Mouse (Mus musculus) cerebral cortex, adult 2 months (tissue): Measurements from ENCODE around the gene Nup98.

Experiments
- WGBS: fragments of 180-500 bp; shearing (Covaris S2); methylation state at CpG from one replicate; pipeline ENCODE4 v1.1.7; 2018; 5-methylcytosine and 5-hydroxymethylcytosine counted together

The Nup98 gene

DNA sequence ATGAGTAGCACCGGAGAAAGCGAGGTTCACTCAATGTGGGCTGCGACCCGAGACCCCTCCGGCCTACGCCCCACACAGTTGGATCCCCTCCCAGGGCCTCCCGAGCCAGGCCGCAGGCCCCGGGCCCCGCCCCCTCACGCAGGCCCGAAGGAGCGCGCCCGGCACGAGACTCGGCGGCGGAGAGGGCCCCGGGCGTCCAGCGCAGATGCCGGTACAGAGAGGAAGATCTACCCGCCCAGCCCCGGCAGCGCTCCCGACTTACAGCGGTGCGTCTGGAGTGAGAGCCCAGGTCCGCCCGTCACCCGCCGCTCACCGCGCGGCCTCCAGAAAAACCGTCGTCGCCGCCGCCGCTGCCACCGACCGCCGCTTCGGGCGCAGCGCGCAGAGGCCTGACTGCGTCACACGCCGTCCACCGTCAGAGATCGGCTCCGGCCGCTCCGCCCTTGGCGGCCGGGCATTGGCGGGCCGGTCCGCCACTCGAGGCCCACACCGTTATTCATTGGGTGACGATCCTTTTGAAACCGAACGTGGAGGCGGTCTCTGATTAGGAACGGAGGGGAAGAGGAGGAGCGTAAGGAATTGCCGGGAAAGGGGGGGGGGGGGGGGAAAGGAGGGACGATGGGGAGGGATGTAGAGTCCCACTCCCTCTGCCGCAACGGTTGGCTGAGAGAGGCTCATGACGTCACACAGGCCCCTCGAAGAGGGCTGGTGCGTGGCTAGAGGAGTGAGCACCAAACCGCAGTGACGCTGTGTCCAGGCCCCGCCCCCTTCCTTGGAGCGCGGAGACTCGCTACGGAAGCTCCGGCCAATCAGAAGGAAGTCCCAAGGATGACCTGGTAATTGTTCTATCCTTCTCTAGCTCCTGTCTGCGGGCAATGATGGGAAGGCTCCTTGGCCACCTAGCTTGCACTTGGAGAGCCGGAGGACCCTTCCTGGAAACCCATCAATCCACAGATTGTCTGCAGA lies at the start of gene Nup98, which contains the start of gene Pgap2:
TSS of gene Nup98 (minus strand) at position 421 of the 966 bp plus-strand sequence.
TSS of gene Pgap2 (plus strand) at position 453 of the 966 bp plus-strand sequence.
- under 1% methylated on average over 81 of the region's 87 CpGs for WGBS

DNA sequence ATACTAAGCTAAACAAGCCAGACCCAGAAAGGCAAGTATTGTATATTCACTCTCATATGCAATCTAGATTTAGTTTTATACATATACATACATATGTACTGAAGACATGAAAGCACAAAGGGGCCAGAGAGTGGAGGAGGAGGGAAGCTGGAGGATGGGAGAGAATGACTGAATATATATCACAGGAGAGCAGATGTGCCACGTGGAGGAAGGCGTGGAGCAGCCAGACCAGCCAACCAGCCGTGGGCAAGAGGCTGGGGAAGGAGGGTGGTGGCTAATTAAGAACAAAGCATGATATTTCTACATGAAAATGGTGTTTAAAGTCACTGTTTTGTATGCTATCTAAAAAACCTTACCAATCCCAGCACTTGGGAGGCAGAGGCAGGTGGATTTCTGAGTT lies 48.8 kb upstream of the Nup98 start:
- WGBS = 63% methylated on average over 3 of the region's 3 CpGs

DNA sequence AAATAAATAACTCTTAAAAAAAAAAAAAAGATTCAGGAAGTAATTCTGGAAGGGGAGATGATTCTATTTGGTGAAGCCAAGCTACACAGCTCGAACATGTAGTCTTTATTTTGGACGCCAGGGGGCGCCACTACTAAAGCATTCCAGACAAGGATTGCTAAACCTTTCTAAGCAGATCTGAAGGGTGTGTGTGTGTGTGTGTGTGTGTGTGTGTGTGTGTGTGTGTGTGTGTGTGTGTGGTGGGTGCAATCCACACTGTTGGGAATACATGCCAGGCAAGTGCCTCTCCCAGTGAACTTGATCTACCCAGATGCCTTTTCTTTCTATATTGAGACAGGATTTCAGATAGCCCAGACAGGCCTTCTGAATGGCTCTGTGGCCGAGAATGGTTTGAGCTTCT lies 48.2 kb upstream of the Nup98 start:
- 15% methylated on average over 4 of the region's 4 CpGs for WGBS

DNA sequence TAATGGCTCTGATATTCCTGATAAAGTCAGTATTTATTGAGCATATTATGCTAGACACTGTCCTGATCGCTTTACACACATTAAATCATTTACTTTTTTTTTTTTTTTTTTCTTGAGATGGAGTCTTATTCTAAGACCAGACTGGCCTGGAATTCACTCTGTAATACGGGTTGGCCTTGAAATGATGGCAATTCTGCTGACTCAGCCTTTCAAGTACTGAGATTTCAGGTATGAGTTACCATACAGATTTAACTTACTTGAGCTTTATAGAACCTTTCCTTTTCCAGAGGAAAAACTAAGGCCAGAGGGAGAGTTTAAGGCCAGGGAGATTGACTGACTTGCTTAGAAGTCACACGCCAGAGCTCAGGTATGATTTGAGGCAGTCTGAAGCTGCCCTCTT lies 46.7 kb upstream of the Nup98 start:
- WGBS = 92% methylated on average over 3 of the region's 3 CpGs

DNA sequence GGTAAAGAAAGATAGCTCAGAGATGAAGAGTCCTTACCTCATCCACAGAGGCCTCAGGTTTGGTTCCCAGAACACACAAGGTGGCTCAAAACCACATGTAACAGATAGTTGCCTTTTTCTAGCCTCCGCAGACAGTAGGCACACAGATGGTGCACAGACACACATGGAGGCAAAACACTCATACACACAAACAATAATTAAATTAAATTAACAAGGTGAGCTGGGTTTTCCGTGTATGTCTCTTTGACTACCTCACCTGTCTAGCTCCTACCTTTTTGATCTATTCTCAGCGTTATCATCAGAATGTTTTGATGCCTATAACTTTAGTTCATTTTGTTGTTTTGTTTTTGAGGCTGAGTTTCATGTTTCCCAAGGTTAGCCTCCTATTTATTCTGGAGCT lies 46.0 kb upstream of the Nup98 start, which contains the start of gene Rhog:
TSS of gene Rhog (minus strand) at position 101 of the 400 bp plus-strand sequence.
- 94% methylated on average over 3 of the region's 3 CpGs for WGBS

DNA sequence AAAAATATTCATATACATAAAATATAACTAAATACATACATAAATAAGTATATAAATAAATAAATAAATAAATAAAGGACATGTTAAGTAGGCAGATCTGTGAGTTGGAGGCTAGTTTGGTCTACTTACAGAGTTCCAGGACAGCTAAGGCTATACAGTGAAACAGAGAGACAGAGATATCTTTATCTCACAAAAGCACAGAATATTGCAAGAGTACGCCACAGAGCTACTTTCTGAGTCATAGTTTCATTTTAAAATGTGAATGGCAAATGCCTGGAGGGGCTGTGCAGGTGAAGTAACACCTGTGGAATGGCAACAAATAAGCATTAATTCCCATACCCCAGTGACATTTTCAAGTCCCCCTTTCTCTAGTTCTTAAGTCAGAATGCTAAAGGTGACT lies 43.7 kb upstream of the Nup98 start:
- WGBS = 77% methylated on average over 1 of the region's 1 CpGs

DNA sequence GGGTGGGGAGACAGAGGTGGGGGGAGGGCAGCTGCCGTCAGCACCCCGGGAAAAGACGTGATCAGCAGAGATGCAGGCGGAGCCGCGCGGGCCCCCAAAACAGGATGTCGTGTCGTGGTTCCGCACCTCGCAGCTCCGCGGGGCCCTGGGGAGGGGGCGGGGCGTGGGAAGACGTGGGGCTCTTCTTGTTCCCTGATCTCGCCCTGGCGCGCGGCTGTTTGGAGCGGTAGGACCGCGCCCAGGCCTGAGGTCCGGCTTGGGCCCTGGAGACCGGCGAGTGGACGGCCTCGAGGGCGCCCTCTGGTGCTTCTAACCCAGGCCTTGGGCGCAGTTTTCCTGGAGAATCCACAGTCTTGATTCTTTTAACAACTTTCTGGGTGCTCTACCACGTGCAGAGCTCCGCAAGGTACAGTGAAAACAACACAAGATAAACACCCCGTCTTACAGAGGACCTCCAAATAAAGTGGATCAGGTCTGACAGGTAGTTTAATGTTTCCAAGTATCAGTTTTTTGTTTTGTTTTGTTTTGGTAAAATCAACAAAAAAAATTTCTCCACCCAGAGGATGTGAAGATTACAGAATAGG lies 40.7 kb upstream of the Nup98 start:
- WGBS = under 1% methylated on average over 33 of the region's 33 CpGs

DNA sequence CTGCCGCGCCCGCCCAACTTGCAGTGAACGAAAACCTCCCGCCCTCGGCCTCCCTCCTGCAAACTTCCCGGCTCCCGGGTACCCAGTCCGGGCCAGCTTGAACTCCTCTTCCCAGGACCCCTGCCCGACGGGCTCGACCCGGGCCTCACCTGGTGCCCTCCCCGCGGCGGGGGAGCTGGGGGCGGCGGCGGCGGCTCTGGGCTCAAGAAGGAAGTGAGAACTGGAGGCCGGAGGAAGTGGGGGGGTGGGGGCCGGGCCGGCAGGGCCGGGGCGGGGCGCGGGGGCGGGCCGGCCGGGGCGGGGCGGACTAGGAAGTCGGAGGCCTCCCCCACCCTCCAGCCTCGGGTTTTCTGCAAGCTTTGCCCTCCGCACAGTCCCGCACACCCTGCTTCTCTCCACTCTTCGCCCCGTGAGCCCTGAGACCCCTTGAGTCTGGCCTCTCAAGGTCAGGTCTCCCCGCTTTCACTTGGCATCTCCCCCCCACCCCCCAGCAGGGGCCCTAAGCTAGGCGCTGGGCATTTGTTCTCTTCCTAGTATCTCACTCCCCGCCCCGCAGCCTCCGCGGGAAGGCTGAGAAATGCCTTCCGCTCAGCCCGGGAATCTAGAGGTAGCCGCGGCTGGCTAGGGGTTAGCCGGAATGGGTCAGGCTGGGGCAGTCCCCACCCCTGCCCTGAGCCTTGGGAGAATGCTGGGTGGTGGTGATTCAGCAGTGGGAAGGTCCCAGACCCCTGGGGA lies 40.1 kb upstream of the Nup98 start:
- under 1% methylated on average over 34 of the region's 49 CpGs for WGBS

DNA sequence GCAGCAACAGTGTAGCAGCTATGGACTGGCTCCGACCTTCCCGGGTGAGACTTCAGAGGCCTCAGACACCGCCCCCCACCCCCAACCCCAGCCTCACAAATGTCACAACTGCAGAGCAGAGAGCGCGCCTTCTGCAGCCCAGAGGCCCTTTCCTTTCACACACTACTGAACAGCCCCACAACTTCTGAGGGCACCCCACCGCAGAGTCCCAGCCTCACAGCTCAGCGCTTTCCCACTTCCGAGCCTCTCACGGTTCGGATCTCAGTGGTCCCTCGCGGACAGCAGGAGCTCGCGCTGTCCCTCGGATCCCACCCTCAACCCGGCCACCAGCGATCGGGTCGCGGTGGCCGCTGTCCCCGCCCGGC lies 39.5 kb upstream of the Nup98 start:
- 2% methylated on average over 23 of the region's 23 CpGs for WGBS

DNA sequence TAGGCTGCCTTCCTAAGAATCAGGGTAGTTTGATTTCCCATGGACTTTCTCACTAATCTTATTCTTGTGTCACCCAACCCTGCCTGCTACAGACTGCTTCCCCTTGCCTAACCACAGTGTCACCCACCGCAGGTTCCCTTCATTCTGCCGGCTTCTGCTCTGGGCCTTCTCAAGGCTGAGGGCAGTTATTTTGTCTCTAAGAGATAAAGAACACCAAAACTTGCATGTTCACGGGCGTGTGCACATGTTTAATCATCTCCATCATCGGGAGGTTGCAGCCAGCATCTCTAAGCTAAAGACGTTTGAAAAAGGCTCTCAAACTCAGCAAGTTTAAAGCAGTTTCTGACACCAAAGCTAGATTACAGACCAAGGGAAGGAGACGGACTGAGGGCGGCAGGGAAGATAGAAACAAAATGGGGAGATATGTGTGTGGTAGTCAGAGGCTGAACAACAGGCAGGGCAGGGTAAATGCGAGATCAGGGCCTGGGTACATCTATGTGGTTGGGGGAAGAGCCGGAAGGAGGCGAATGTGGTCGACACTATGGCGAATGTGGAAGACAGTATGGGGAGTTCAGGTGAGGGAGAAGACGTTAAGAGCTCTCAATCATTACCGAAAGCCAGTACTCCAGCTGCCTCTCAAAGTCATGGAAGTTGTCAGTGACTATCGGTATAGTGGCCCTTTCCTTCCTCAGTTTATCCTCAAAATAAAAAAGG lies 38.9 kb upstream of the Nup98 start:
- WGBS = 25% methylated on average over 16 of the region's 16 CpGs

DNA sequence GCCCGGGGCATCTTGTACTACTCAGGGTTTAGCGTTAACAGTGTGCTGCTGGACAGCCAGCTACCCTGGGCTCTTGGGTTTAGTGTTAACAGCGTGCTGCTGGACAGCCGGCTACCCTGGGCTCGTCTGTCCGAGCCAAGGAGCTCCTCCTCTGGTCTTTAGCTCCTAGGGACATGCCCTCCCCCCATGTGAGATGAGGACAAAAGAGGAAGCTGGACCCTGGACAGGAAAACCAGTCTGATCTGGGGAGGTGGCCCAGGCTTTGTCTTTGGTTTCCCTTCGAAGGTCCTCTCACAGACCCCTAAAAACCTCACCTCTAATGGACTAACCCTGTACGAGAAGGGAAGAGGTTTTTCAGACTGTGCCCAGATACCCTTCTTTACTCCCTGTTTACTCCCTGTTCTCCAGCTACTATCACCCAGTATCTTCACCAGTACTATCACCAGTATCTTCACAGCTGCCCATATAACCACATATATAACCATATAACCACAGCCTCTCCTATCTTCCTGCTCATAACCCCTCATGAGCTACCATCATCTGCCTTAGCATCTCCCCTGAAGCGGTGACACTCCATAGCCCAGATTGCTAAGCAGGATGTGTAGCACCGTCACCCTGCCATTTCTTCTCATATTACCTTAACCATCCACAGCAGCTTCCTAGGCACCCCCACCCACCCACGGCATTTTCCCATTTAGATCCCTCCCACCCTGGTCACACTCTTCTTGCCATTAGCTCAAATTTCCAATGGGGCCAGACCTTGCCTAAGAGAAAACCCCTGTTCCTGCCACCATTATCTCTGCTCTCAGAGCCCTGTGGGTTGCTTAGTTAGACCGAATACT lies 37.2 kb upstream of the Nup98 start:
- WGBS = 55% methylated on average over 12 of the region's 12 CpGs

DNA sequence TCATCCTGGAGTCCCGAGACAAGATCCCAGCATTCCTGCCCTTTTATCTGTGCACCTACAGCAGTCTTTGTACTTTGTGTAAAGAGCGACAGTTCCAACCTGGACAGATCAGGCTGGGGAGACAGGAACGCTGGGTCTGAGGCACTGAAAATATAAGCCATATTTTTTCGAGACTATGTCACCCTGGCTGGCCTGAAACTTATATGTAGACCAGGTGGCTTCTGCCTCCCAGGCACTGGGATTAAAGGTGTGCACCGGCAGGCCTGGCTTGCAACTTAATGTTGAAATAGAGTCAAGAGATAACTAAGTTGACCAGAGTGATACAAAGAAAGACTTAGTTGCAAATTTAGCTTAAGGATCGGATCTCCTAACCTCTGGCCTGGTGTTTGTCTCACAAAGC lies 36.3 kb upstream of the Nup98 start:
- 74% methylated on average over 6 of the region's 6 CpGs for WGBS

DNA sequence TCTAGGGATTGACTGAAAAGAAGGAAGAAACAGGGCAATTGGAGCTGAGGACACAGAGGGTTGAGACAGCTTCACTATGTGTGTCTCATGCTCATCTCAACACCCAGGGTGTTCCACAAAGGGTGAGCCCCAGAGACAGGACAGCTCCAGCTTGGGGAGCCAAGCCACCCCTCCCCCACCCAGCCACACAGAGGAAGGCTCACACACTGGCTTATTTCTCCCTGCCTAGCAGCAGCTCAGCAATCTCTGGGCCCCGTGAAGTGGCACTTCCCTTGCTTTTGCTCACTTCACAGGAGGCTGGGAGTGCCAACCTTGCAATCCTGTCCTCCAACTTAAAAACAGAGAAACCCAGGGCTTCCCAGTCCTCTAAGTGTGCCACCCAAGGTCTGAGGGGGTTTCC lies 35.8 kb upstream of the Nup98 start:
- WGBS = 18% methylated on average over 1 of the region's 1 CpGs

DNA sequence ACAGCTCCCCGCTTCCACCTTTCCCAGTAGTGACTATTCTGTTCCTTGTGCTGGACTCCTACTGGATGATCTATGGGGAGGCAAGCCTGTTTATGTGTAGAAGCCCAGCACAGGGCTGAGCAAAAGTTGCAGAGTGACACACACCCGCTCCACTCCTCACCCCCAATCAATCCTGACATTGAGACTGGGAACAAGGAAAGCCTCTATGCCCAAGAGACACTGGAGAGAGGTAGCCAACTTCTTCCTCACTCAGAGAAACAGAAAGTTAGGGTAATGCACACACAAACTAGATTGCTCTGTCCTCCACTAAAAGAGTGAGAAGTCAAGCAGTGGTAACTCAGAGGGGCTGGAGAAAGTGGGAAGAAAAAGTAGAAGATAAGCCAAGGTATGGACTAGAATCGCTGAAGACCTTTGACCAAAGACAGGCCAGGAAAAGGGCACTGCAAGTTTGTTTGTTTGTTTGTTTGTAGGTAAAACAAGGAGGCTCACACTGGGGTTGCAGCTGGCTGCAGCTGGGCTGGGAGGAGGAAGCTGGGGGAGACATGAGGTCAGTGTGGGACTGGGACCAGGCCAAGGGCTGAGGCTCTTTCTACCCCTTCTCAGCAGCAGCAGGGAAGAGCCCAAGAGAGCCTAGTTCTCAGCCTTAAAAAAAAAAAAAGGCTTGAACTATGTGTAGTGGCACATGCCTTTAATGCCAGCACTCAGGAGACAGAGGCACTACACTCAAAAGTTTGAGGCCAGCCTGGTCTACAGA lies 35.0 kb upstream of the Nup98 start:
- WGBS = 75% methylated on average over 3 of the region's 3 CpGs

DNA sequence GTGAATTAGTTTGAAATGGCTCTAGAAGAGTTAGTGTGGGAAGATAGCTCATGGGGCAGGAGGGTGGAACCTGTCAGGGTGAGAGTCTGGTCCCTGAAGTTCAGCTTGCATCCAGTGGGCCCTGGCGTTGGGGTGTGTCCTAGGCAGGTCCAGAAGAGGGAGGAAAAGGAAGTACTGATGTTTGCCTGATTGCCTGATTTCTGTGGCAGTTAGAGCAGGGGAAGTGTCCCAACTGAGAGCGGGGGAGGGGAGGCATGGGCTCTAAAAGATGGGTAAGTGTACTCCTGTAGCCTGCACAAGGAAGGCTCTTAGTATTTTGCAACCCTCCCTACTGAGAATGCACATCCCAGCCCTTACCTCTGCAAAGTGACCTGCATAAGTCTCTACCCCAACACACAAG lies 33.9 kb upstream of the Nup98 start:
- 84% methylated on average over 2 of the region's 2 CpGs for WGBS

DNA sequence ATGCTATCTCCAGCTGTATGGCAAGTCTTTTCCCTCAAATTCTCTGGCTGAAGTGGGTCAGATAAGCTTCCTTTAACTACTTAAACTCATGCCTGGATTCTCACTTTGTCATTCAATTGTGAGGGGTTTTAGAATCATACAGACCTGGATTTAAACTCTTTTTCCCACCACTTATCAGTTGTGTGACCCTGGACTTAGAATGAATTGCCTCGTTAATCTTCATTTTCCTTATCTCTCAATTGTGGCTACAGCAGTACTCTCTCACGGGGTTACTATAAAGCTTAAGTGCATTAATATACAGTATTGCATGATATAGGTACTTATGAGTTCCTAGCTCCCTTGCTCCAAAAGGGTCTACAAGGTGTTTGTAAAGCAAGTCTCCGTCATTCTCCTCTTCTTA lies 32.9 kb upstream of the Nup98 start:
- WGBS = 90% methylated on average over 3 of the region's 3 CpGs

DNA sequence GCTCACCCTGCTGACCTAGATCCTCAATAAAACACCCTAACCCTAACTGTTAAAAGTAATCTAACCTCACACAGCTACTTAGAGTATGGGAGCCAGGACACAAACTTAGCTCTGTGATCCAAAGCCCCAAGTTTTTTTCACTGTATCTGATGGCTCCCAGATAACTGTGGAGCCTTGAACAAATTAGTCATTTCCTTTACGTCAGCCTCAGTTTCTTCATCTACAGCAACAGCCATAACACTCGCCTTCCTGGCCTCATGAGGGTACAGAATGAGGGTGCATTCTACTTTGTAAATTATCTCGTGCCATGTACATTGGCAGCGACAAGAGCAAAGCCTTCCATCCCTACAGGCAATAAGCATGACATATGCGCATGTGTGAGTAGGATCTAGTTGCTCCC lies 32.4 kb upstream of the Nup98 start:
- WGBS = 87% methylated on average over 5 of the region's 5 CpGs

DNA sequence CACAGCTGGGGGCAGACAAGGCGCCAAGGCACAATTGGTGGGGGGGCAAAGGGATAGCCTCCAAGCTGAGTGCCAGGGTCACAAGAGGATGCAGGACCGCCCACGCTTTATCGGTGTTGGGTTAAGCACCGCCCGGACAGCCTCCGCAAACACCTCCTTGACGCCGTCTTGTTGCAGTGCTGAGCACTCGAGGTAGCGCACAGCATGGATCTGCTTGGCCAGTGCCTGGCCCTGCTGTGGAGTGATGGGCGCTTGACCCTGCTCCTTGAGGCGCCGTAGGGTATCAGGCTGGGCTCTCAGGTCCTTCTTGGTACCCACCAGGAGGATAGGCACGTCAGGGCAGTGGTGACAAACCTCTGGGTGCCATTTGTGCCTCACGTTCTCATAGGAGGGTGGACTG lies 29.6 kb upstream of the Nup98 start:
- WGBS = 94% methylated on average over 16 of the region's 16 CpGs

DNA sequence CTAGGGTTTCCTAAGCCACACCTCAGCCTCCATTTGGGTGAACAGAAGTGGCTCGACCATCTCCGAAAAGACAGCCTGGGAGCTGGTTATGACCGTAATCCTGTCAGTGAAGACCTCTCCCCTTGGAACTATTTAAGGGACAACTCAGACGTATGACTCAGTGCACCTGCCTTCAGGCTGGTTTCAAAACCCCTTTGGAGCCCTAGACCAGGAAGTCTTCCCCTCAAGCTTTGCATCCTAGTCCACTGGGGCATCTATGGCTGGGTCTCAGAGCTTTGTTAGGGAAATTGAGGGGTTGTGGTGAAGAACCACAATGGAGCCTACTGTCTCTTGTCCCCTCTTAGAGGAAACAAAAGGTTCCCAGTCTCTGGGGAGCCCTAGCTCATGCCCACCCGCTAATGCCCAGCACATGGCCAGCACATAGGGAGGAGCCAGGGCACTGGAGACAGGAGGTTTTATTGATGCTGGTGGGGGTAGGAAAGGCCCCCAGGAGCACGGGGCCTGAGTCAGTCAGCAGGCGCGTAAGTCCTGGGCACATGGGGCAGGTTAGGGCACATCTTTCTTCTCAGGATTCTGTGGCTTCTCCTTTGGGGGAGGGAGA lies 28.8 kb upstream of the Nup98 start:
- WGBS = 76% methylated on average over 8 of the region's 8 CpGs

DNA sequence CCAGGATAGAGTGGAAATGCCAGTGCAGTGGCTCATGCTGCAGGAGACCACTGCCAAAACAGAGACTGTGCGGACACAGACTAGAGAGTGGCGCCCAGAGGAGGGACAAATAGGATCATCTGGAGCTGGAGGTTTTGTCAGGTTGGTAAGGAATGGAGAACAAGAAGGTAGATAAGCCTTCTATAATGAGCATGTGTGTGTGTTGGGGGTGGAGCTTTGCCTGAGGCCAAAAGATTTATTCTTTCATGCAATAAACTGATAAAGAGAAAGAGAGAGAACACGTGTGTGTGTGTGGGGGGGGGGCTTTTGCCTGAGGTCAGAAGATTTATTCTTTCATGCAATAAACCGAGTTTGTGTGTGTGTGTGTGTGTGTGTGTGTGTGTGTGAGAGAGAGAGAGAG lies 23.1 kb upstream of the Nup98 start:
- 77% methylated on average over 4 of the region's 4 CpGs for WGBS
